Mouse (Mus musculus) erythroblast, embryonic 14.5 days (primary cell): ENCODE results near the gene Zc3h8.

Experiments used
- GATA1 ChIP-seq: IDR thresholded peaks from 2 replicates; pipeline ENCODE4 v1.6.1; 2012; ENCODE audit warnings: low read length, inconsistent platforms, mixed read lengths
- TAL1 ChIP-seq: IDR thresholded peaks from 3 replicates; pipeline ENCODE4 v1.6.1; 2012; ENCODE audit warnings: low read length, inconsistent platforms, mixed read lengths

DNA sequence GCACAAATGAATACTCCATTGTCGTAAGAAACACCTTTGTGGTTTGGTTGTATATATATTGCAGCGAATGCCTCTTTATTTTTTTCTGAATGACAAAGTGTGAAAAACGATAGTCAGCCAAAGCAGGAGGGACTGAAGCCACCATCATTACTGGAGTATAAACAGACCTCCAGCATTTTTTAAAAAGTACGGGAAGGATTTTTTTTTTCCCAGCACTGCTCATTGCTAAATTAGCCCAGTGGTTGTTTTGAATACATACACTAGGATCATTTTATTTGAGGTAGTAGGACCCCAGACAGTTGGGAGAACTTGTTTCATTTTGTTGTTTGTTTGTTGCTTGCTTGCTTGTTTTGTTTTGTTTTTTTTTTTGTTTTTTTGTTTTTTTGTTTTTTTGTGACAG lies 31.7 kb upstream of the Zc3h8 start:
- TF ChIP-seq TAL1 = no peak
- no peak for TF ChIP-seq GATA1
